Mouse (Mus musculus) liver, embryonic 14.5 days (tissue): ENCODE data around the gene Bbip1. TPM values are rescaled to one million over a fixed set of nuclear protein-coding genes. Genes with fewer than 3 reads are reported as not detected.

Source experiments
- ATAC-seq: fragments of 200-750 bp; cut with Nextera tagmentation; 2 replicates; pipeline ENCODE4 v1.8.0; 2017; ENCODE audit warnings: moderate number of reproducible peaks, mild to moderate bottlenecking, moderate library complexity; ENCODE audit not compliant: insufficient read depth
- DNase-seq, 3 experiments: peaks; one replicate each; pipeline ENCODE4 v3.0.0-alpha.2; 2012 to 2013; ENCODE audit warnings: low read depth in 3 of 3, low spot score in 3 of 3
- H3K27ac ChIP-seq: fragments of 300-500 bp; sonication (generic); 2 replicates; pipeline ENCODE4 v1.5.1; 2014; ENCODE audit warnings: moderate library complexity, mild to moderate bottlenecking, control low read depth, inconsistent platforms
- H3K27me3 ChIP-seq: fragments of 300-500 bp; sonication (generic); 2 replicates; pipeline ENCODE4 v1.6.1; 2014; ENCODE audit warnings: mild to moderate bottlenecking, low read length, moderate library complexity; ENCODE audit not compliant: control insufficient read depth, insufficient read depth
- H3K36me3 ChIP-seq: fragments of 300-500 bp; sonication (generic); replicated peaks from 2 replicates; pipeline ENCODE4 v1.6.1; 2014; ENCODE audit warnings: low read depth; ENCODE audit not compliant: control insufficient read depth, insufficient read depth
- H3K4me1 ChIP-seq, 2 experiments: fragments of 200-500 bp in 1 of 2; fragments of 300-500 bp in 1 of 2; sonication (generic) in 1 of 2; replicated peaks; 2 replicates each; pipeline ENCODE4 v1.6.1; 2012 to 2014; ENCODE audit warnings: antibody characterized with exemption in 1 of 2, inconsistent platforms in 1 of 2, low read length in 1 of 2; ENCODE audit not compliant: control insufficient read depth in 2 of 2, insufficient read depth in 2 of 2
- H3K4me2 ChIP-seq: fragments of 300-500 bp; sonication (generic); 2 replicates; pipeline ENCODE4 v1.6.1; 2014; ENCODE audit warnings: low read depth, mild to moderate bottlenecking, control low read depth, moderate library complexity
- H3K4me3 ChIP-seq, 2 experiments: fragments of 200-500 bp in 1 of 2; fragments of 300-500 bp in 1 of 2; sonication (generic) in 1 of 2; 2 replicates each; pipeline ENCODE4 v1.5.1; 2012 to 2014; ENCODE audit warnings: low read depth in 2 of 2, low read length in 2 of 2, mild to moderate bottlenecking in 2 of 2, control low read depth in 1 of 2, inconsistent platforms in 1 of 2, moderate library complexity in 1 of 2; ENCODE audit not compliant: insufficient read depth in 1 of 2
- H3K9ac ChIP-seq: fragments of 300-500 bp; sonication (generic); replicated peaks from 2 replicates; pipeline ENCODE4 v1.6.1; 2014; ENCODE audit warnings: mild to moderate bottlenecking, control low read depth, moderate library complexity
- H3K9me3 ChIP-seq: fragments of 300-500 bp; sonication (generic); 2 replicates; pipeline ENCODE4 v1.6.1; 2016; ENCODE audit warnings: low read length, mixed read lengths; ENCODE audit not compliant: control insufficient read depth
- CTCF ChIP-seq: IDR thresholded peaks from 2 replicates; pipeline ENCODE4 v1.5.1; 2016; ENCODE audit warnings: antibody characterized with exemption, low read depth, control low read depth
- EP300 ChIP-seq: IDR thresholded peaks from 2 replicates; pipeline ENCODE4 v1.6.1; 2016; ENCODE audit warnings: antibody characterized with exemption, low read depth
- WGBS: fragments of 180-500 bp; shearing (Covaris S2); extraction: QIAGEN DNeasy Blood & Tissue Kit; methylation state at CpG from one replicate; pipeline ENCODE4 v1.1.7; 2014; ENCODE audit not compliant: insufficient replicate concordance; 5-methylcytosine and 5-hydroxymethylcytosine counted together
- polyA plus RNA-seq, 2 experiments: library from polyadenylated mRNA; depleted of rRNA in 1 of 2; stranded (reverse) in 1 of 2; unstranded in 1 of 2; fragments of >200 nt; fragmentation: Nextera tagmentation in 1 of 2; extraction: Ambion mirVana in 1 of 2; gene quantifications; 2 replicates each; pipeline versions ENCODE4 v1.2.1 to v1.2.3; 2012 to 2014

The Bbip1 gene
- polyA plus RNA-seq, 2 experiments, result 26.6 to 55.2 TPM

DNA sequence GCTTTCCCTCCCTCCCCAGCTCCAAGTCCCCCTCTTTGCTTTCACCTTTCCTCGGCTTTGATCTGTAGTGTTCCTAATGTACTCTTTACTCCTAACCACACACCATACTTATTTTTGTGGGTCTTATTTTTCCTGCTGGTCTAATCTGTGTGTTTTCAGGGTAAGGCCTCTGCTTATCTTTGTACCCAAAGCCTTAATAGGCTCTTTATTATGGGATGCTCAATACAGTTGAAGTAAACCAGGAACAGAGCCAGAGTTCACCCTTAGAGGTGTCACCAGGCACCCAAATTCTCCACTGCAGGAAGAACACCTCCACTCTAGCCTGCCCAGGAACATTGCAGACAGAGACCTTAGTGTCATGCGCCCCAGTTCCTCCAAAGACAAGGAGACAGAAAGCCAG is 52.9 kb downstream of the Bbip1 start:
- Histone ChIP-seq H3K9ac (peak overlapping the region; percentile 32; the same call in 1 of the 2 replicates), H3K36me3 (no peaks in the 10 kb centered on the region), H3K4me3 (no peak overlapping the region), H3K27me3 (no peaks in the 10 kb centered on the region), H3K4me1 (peaks cover 77 to 80% of the 10 kb centered on the region in 2 experiments), H3K27ac (peak overlapping the region; percentile 76), H3K9me3 (no peaks in the 10 kb centered on the region), H3K4me2 (peak overlapping the region; percentile 33)
- 41% methylated on average over 2 of the region's 2 CpGs for WGBS
- no peak for DNase-seq
- ATAC-seq, result peak; percentile 23; the same call in 1 of the 2 replicates
- TF ChIP-seq EP300 (peak; percentile 71), CTCF (no peak)

DNA sequence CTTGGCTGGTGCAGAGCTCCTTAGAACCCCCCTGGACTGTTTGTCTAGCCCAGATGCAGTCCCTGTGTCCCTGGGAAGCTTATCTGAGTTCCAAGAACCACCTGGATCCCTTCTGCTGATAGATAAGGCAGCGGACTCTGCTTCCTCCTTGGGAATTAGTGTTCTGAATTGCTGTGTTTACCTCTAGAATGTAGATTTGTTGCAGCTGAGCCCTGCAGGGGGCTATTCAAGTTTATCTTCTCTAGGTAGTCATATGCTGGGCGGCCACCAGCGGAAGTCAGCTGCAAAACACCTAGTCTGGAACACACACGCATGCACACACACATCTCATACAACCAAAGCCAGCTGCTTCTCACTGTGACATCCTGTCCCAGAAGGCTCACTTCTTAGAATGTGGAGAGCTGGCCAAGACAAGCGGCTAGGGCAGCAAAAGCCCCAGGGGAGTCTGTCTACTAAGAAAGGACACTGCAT is 53.6 kb downstream of the Bbip1 start:
- no peaks in the 10 kb centered on the region for H3K27me3 ChIP-seq
- no peak overlapping the region for H3K4me3 ChIP-seq
- H3K36me3 ChIP-seq, result no peaks in the 10 kb centered on the region
- WGBS, result 23% methylated on average over 5 of the region's 5 CpGs
- no peaks in the 10 kb centered on the region for H3K9me3 ChIP-seq
- ATAC-seq, result peak; percentile 14; the same call in 1 of the 2 replicates
- peak overlapping the region; percentile 32; the same call in 1 of the 2 replicates for H3K9ac ChIP-seq
- H3K27ac ChIP-seq, result peak overlapping the region; percentile 76
- peaks cover 80 to 82% of the 10 kb centered on the region in 2 experiments for H3K4me1 ChIP-seq
- H3K4me2 ChIP-seq, result peak overlapping the region; percentile 33
- peak; percentile 56 to 70 (median 60) for DNase-seq
- TF ChIP-seq CTCF (peak; percentile 20; the same call in 1 of the 2 replicates), EP300 (peak; percentile 80)

DNA sequence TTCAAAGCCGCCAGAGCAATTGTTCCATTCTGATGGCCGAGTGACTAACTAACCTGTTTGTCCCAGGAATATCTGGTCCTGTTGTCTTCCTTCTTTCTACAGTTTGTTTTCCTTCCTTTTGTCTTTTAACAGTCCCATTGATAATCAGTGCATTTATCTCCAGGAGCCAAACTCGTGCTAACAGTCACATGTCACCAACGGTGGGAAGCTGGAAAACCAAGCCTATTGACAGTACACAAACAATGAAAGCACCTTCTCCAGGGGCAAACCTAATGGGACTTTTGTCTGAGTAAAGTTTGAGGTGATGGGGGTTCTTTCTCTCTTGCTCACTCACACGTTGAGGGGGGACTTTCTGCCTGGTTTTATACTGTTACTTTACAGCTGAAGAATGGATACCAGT is 54.2 kb downstream of the Bbip1 start:
- no peak for DNase-seq
- Histone ChIP-seq H3K4me3 (no peak overlapping the region), H3K4me1 (peaks cover 80 to 85% of the 10 kb centered on the region in 2 experiments), H3K27me3 (no peaks in the 10 kb centered on the region), H3K9ac (no peak overlapping the region), H3K9me3 (no peaks in the 10 kb centered on the region), H3K27ac (peak overlapping the region; percentile 76), H3K4me2 (no peak overlapping the region), H3K36me3 (no peaks in the 10 kb centered on the region)
- TF ChIP-seq EP300 (no peak), CTCF (no peak)
- no peak for ATAC-seq
- 37% methylated on average over 5 of the region's 5 CpGs for WGBS

DNA sequence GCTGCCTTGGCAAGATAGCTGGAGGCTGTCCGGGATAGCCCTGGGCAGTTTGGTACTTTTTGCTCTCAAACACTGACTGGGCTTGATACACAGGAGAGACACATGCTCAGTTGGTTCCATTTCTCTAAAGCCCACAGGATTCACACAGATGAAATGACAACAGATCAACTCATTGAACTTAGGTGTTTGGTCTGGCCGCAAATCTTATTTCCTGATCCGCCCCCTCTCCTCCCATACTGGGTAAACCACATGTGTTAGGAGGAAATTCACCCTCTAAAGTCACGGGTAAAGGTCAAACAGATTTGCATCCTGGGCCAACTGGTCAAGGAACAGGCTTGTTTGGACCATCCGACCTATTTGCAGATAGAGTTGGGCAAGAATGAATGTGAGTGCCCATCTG is 54.9 kb downstream of the Bbip1 start:
- 35% methylated on average over 5 of the region's 5 CpGs for WGBS
- H3K4me1 ChIP-seq, result peaks cover 81 to 86% of the 10 kb centered on the region in 2 experiments
- H3K9me3 ChIP-seq, result no peaks in the 10 kb centered on the region

DNA sequence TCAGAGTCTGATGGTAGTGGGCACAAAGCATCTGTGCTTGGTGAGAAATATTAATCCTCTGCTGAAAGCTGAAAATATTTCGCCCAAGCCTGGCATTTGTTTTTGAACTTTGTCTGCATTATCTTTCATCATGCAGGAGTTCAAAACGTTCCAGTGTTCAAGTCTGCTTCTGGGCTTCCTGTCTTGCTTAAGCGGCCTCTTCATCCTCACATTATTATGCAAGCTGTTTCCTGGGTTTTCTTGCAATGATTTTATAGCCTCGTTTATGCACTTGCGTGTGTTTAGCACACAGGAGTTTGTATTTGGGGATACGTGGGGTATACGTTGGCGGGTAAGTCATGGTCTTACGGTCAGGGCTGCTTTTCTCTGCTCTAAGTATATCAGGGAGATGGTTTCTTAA is 56.1 kb downstream of the Bbip1 start:
- no peak overlapping the region for H3K4me3 ChIP-seq
- peaks cover 69 to 73% of the 10 kb centered on the region in 2 experiments for H3K4me1 ChIP-seq
- no peak for ATAC-seq
- H3K27ac ChIP-seq, result peak overlapping the region; percentile 82
- no peak for DNase-seq
- peak overlapping the region; percentile 27; the same call in 1 of the 2 replicates for H3K9ac ChIP-seq
- 50% methylated on average over 9 of the region's 9 CpGs for WGBS
- TF ChIP-seq EP300, result no peak
- no peak for TF ChIP-seq CTCF
- no peaks in the 10 kb centered on the region for H3K36me3 ChIP-seq
- H3K9me3 ChIP-seq, result no peaks in the 10 kb centered on the region
- H3K27me3 ChIP-seq, result no peaks in the 10 kb centered on the region
- peak overlapping the region; percentile 22 for H3K4me2 ChIP-seq

More for the DNA sequence above, 54.9 kb downstream of the Bbip1 start:
- H3K4me2 ChIP-seq, result no peak overlapping the region
- DNase-seq (no peak), ATAC-seq (no peak)
- no peak overlapping the region for H3K27ac ChIP-seq
- H3K4me3 ChIP-seq, result no peak overlapping the region
- no peaks in the 10 kb centered on the region for H3K27me3 ChIP-seq
- no peaks in the 10 kb centered on the region for H3K36me3 ChIP-seq
- no peak for TF ChIP-seq EP300
- no peak for TF ChIP-seq CTCF
- no peak overlapping the region for H3K9ac ChIP-seq
